Mouse (Mus musculus) limb, embryonic 15.5 days (tissue): ENCODE data around the gene Tfg. TPM values are rescaled to one million over a fixed set of nuclear protein-coding genes. Genes with fewer than 3 reads are reported as not detected.

Experiments used
- ATAC-seq: fragments of 200-750 bp; cut with Nextera tagmentation; 2 replicates; pipeline ENCODE4 v1.8.0; 2017; ENCODE audit warnings: low read depth, moderate TSS enrichment; ENCODE audit not compliant: insufficient number of reproducible peaks, low FRiP score, low TSS enrichment
- H3K27ac ChIP-seq: fragments of 300-500 bp; sonication (generic); 2 replicates; pipeline ENCODE4 v1.5.1; 2015; ENCODE audit warnings: moderate library complexity, mild to moderate bottlenecking, inconsistent platforms
- H3K27me3 ChIP-seq: fragments of 300-500 bp; sonication (generic); 2 replicates; pipeline ENCODE4 v1.6.1; 2015; ENCODE audit warnings: inconsistent platforms
- H3K36me3 ChIP-seq: fragments of 300-500 bp; sonication (generic); 2 replicates; pipeline ENCODE4 v1.6.1; 2015; ENCODE audit warnings: inconsistent platforms
- H3K4me1 ChIP-seq: fragments of 300-500 bp; sonication (generic); 2 replicates; pipeline ENCODE4 v1.6.1; 2015; ENCODE audit warnings: inconsistent platforms
- H3K4me2 ChIP-seq: fragments of 300-500 bp; sonication (generic); 2 replicates; pipeline ENCODE4 v1.6.1; 2015; ENCODE audit warnings: mild to moderate bottlenecking, inconsistent platforms
- H3K4me3 ChIP-seq: fragments of 300-500 bp; sonication (generic); 2 replicates; pipeline ENCODE4 v1.5.1; 2015; ENCODE audit warnings: mild to moderate bottlenecking, inconsistent platforms
- H3K9ac ChIP-seq: fragments of 300-500 bp; sonication (generic); 2 replicates; pipeline ENCODE4 v1.6.1; 2015; ENCODE audit warnings: inconsistent platforms
- H3K9me3 ChIP-seq: fragments of 300-500 bp; sonication (generic); 2 replicates; pipeline ENCODE4 v1.6.1; 2016; ENCODE audit warnings: inconsistent platforms
- WGBS: fragments of 180-500 bp; shearing (Covaris S2); methylation state at CpG from one replicate; pipeline ENCODE4 v1.1.7; 2015; 5-methylcytosine and 5-hydroxymethylcytosine counted together
- polyA plus RNA-seq: library from polyadenylated mRNA; unstranded; fragments of >200 nt; fragmentation: Nextera tagmentation; extraction: Ambion mirVana; gene quantifications from 2 replicates; pipeline ENCODE4 v1.2.1, GENCODE M21; 2015

The Tfg gene
- polyA plus RNA-seq: 156 and 168 TPM in 2 replicates

DNA sequence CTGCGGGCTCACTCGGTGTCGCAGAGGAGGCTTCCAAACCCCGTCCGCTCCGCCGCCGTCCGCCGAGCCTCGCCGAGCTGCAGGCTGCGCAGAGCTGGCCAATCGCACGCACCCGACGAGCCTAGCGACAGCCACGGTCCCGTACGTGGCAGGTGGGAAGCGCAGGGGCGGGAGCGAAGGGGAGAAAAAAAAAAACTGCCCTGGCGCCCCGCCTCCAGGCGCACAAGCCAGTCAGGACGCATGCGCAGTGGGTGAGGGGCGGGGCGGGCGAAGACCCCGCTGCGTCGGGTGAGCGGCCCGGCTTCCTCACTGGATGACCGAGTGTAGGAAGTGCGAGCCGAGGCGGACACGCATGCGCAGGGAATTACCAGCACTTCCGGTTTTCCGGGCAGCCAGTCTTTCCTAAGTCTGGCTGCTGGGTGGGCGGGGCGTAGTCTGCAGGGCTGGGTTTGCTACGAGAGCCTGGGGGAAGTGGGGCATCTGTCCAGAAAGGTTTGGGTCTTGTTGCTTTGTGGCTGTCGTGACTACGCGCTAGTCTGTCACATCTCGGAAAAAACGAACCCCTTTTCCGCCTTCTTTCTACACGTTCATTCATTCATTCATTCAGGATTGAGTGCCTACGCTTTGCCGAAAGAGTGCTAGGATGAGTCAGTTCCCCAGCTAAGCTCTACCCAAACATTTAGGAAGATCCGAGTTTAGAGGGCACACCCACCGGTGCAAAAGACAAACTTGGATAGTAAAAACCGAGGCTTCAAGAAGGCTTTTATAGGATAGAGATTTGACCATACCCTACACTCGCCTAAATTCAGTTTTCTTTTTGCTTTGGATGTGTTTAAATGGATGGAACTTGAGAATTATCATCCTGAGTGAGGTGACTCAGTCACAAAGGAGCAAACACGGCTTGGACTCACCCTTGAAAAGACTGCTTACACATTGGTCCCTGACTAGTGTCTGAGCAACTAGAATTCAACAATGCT lies at the start of gene Tfg:
Gene Tfg, minus strand, starts transcription at position 227 of the 977 bp plus-strand sequence.
- no peaks in the 10 kb centered on the region for H3K27me3 ChIP-seq
- ATAC-seq: peak; percentile 97
- H3K9me3 ChIP-seq: no peaks in the 10 kb centered on the region
- WGBS: under 1% methylated on average over 62 of the region's 62 CpGs
- H3K4me1 ChIP-seq: peaks cover 12% of the 10 kb centered on the region
- H3K36me3 ChIP-seq: 0 out of 2 replicates have a peak, but pooled peaks cover 1% of the 10 kb centered on the region
- H3K4me2 ChIP-seq: peak within 1 kb of the TSS; percentile 47
- H3K4me3 ChIP-seq: peak within 1 kb of the TSS; percentile 76
- peak within 1 kb of the TSS; percentile 90 for H3K9ac ChIP-seq
- peak within 1 kb of the TSS; percentile 99 for H3K27ac ChIP-seq

DNA sequence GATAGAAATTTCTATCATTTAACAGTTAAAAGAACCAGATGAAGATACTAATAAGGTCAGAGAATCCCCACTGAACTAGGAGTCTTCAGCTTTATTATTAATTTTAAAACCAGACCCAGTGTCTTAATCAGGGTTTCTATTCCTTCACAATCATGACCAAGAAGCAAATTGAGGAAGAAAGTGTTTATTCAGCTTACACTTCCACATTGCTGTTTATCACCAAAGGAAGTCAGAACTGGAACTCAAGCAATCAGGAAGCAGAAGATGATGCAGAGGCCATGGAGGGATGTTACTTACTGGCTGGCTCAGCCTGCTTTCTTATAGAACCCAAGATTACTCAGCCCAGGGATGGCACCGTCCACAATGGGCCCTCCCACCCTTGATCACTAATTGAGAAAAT lies 11.8 kb upstream of the Tfg start:
- Histone ChIP-seq H3K9me3 (no peaks in the 10 kb centered on the region), H3K27ac (no peak overlapping the region), H3K4me2 (no peak overlapping the region), H3K9ac (no peak overlapping the region), H3K27me3 (no peaks in the 10 kb centered on the region), H3K4me1 (no peaks in the 10 kb centered on the region), H3K36me3 (no peaks in the 10 kb centered on the region), H3K4me3 (no peak overlapping the region)
- ATAC-seq: no peak
- WGBS: 27% methylated on average over 1 of the region's 1 CpGs

DNA sequence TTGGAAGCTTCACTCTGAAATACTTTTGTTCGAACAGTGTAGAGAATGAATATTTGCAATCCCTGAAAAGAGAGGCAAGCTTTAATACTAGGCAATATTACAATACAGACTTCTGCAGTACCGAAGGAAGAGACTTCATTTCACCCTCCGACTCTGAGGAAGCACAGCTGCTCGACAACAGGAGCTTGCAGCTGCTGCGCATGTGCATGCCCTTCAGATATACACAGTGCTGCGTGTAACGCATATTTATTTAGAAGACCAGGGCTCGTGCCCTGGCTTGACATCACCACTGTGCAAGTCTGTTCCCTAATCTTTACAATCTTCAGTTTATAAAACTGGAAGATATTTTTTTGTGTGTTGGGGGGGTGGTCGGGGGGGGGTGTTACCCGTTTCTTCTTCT lies 7.7 kb upstream of the Tfg start:
- H3K4me2 ChIP-seq: no peak overlapping the region
- 69% methylated on average over 10 of the region's 10 CpGs for WGBS
- no peaks in the 10 kb centered on the region for H3K9me3 ChIP-seq
- no peaks in the 10 kb centered on the region for H3K4me1 ChIP-seq
- no peaks in the 10 kb centered on the region for H3K36me3 ChIP-seq
- H3K27ac ChIP-seq: no peak overlapping the region
- no peak overlapping the region for H3K4me3 ChIP-seq
- no peaks in the 10 kb centered on the region for H3K27me3 ChIP-seq
- H3K9ac ChIP-seq: no peak overlapping the region
- no peak for ATAC-seq

DNA sequence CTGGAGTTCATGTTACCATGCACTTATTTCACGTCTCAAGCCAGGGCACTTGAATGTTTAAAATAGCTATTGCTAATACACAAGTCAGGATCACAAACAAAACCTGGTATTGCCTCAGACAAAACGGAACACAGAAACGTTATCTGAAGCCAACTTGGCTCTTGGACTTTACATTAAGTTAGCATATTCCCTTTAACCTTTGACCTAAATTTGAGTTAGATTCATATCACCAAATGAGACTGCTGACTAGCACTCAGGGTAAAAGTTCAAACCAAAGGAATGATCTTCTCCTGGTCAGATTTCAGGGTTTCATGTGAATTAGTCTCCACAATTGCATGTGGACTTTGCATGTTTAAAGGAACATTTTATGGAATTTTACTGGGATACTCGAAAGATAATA lies 5.1 kb upstream of the Tfg start:
- H3K27me3 ChIP-seq: no peaks in the 10 kb centered on the region
- no peak overlapping the region for H3K9ac ChIP-seq
- no peaks in the 10 kb centered on the region for H3K36me3 ChIP-seq
- H3K4me2 ChIP-seq: no peak overlapping the region
- H3K27ac ChIP-seq: no peak overlapping the region
- no peak for ATAC-seq
- 62% methylated on average over 4 of the region's 4 CpGs for WGBS
- H3K9me3 ChIP-seq: no peaks in the 10 kb centered on the region
- H3K4me3 ChIP-seq: no peak overlapping the region
- peaks cover 4% of the 10 kb centered on the region; the same call in 1 of the 2 replicates for H3K4me1 ChIP-seq

DNA sequence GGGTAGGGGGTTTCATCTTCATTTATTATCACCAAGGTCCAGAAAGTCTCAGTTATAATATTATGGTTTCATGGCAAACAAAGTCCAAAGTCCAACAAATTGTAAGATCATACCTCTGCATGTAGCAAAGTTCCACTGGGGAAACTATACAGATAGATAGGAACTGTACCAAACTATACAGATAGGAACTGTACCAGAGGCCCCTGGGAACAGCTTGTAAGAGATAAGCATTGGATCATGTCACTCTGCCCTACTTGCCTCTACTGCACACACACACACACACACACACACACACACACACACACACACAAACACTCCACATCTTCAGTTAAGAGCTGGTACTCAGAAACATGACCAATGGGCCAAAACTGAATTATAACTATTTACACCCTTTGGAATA lies 1.8 kb upstream of the Tfg start:
- no peaks in the 10 kb centered on the region for H3K27me3 ChIP-seq
- no peak overlapping the region for H3K4me3 ChIP-seq
- ATAC-seq: no peak

DNA sequence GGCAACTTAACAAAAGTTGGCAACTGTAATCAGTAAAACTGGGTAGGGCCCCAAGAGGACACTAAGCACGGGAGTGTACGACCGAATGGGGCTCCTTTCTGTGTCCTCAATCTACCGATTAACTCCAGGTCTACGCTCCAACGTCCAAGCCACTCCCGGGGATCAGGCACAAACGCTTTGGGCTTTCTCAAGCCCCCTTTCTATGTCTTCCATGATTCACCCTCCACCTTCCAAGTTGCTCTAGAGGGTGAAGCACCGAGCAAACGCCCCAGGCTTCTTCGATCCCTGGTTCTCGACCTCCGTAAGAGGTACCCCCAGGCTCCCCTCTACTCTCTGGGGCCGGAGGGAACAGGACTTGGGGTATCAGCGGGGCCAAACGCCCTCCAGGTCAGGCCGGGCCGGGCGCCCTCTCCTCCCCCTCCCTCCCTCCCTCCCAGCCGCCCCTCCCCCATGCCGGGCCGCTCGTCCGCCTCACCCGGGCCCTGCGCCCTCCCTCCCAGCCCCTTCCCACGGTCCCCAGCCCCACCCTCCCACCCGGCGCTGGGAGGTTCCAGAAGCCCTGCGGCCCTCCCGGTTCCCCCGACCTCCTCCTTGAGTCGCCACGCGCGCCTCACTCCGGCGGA lies 582 bp downstream of the Tfg start:
- Histone ChIP-seq H3K36me3 (peaks cover 8% of the 10 kb centered on the region), H3K4me3 (peak overlapping the region; percentile 76), H3K4me1 (peaks cover 12% of the 10 kb centered on the region), H3K9ac (peak overlapping the region; percentile 90), H3K27me3 (no peaks in the 10 kb centered on the region), H3K9me3 (no peaks in the 10 kb centered on the region), H3K27ac (peak overlapping the region; percentile 99), H3K4me2 (peak overlapping the region; percentile 46)
- ATAC-seq: peak; percentile 82
- WGBS: under 1% methylated on average over 32 of the region's 38 CpGs

More for the DNA sequence above, 1.8 kb upstream of the Tfg start:
- no peak overlapping the region for H3K27ac ChIP-seq
- H3K36me3 ChIP-seq: no peaks in the 10 kb centered on the region
- H3K4me1 ChIP-seq: peaks cover 12% of the 10 kb centered on the region
- H3K4me2 ChIP-seq: no peak overlapping the region
- no peaks in the 10 kb centered on the region for H3K9me3 ChIP-seq
- no peak overlapping the region for H3K9ac ChIP-seq

DNA sequence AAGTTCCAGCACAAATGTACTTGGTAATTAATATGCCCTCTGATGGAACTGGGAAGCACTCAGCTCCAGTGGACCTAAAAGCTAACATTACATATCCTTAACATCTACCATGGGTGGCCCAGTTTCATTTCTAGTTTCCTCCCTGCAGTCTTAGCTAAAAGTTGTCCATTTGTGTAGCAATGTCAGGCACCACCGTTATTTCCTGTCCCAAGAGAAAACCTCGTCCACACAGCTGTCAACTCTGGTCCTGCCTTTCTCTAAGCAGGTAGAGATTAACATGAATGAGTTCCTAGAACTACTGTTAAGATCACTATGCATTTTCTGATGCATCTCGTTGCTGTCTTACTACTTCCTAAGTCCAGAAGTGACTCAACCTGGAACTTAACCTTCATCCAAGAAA lies 1.6 kb downstream of the Tfg start:
- H3K4me2 ChIP-seq: peak overlapping the region; percentile 46
- WGBS: 68% methylated on average over 3 of the region's 3 CpGs
- H3K27ac ChIP-seq: no peak overlapping the region
- no peaks in the 10 kb centered on the region for H3K9me3 ChIP-seq
- peaks cover 12% of the 10 kb centered on the region for H3K4me1 ChIP-seq
- no peaks in the 10 kb centered on the region for H3K27me3 ChIP-seq
- peaks cover 18% of the 10 kb centered on the region for H3K36me3 ChIP-seq
- peak overlapping the region; percentile 76 for H3K4me3 ChIP-seq
- no peak overlapping the region for H3K9ac ChIP-seq
- no peak for ATAC-seq

DNA sequence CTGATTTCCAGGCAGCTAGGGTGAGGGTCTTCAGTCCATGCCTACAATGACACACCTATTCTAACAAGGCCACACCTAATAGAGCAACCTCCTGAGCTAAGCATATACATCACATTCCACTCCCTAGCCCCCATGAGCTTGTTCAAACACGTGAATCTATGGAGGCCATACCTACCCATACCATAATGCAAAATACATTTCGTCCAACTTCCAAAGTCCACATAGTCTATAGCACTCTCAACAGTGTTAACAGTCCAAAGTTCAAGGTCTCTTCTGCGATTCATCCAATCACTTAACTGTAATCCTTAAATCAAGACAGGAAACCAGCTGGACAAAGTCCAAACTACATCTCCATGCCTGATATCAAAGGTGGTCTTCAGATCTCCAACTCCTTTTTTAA lies 7.2 kb downstream of the Tfg start:
- Histone ChIP-seq H3K9ac (no peak overlapping the region), H3K27me3 (no peaks in the 10 kb centered on the region), H3K9me3 (no peaks in the 10 kb centered on the region), H3K4me3 (no peak overlapping the region), H3K36me3 (peaks cover 51% of the 10 kb centered on the region), H3K4me1 (no peaks in the 10 kb centered on the region), H3K4me2 (no peak overlapping the region), H3K27ac (no peak overlapping the region)
- no peak for ATAC-seq
- 94% methylated on average over 3 of the region's 3 CpGs for WGBS

DNA sequence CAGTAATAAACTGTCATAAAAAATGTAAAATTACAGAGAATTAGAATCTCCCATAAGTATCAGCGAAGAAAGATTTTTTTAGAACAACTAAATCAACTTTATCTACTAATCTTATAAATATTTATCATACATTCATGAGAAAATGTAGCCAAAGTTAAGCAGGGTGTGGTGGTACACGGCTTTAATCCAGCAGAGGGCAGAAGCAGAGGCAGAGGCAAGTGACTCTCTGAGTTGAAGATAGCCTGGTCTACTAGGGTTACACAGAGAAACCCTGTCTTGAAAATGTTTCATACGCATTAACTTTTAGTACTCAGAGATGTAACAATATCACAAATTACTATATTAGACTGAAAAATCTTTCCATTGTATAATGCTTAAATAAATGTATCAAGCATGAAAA lies 11.5 kb downstream of the Tfg start:
- no peaks in the 10 kb centered on the region for H3K27me3 ChIP-seq
- H3K36me3 ChIP-seq: peaks cover 48% of the 10 kb centered on the region
- ATAC-seq: no peak
- H3K4me3 ChIP-seq: no peak overlapping the region
- 87% methylated on average over 3 of the region's 3 CpGs for WGBS
- H3K9me3 ChIP-seq: no peaks in the 10 kb centered on the region
- no peak overlapping the region for H3K27ac ChIP-seq
- no peak overlapping the region for H3K4me2 ChIP-seq
- no peak overlapping the region for H3K9ac ChIP-seq
- H3K4me1 ChIP-seq: no peaks in the 10 kb centered on the region

DNA sequence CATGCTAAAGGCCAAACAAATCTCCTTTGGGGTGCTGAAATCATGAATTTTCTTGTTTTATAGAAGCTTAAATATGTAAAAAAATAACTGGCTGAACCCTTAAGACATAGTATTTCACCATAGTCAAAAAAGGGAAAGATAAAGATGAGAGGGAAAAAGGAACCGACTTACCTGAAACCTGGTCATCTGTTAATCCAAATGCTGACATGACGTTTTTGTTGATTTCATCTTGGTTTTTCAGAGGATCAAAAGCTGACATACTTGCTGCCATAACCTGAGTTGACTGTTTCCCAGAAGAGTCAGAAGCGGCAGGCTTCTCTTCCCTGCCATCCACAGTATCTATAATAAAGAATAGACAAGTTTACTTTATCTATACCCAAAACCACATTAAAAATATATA lies 16.4 kb downstream of the Tfg start:
- H3K36me3 ChIP-seq: peaks cover 39% of the 10 kb centered on the region
- no peaks in the 10 kb centered on the region for H3K27me3 ChIP-seq
- no peak for ATAC-seq
- WGBS: 91% methylated on average over 3 of the region's 3 CpGs
- no peak overlapping the region for H3K27ac ChIP-seq
- no peaks in the 10 kb centered on the region for H3K9me3 ChIP-seq
- H3K4me2 ChIP-seq: no peak overlapping the region
- no peak overlapping the region for H3K4me3 ChIP-seq
- no peak overlapping the region for H3K9ac ChIP-seq
- no peaks in the 10 kb centered on the region for H3K4me1 ChIP-seq

DNA sequence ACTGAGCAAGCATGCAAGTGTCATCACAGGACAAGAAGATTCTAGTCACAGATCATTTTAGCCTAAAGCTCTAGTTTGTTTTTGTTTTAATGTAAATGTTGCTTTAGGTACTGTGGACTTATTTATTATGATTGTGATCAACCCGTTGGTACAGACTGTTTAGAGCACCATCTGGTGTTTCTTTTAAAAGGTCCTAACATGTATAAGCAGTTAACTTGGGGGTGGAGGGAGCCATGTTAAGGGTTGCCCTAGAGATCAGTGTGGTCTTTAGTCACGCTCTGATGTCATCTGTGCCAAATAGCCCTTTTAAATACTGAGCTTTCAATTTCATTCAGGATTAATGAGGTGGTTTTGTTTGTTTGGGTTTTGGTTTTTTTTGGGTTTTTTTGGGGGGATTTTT lies 20.8 kb downstream of the Tfg start:
- Histone ChIP-seq H3K4me1 (no peaks in the 10 kb centered on the region), H3K27me3 (no peaks in the 10 kb centered on the region), H3K4me3 (no peak overlapping the region), H3K27ac (no peak overlapping the region), H3K36me3 (peaks cover 42% of the 10 kb centered on the region), H3K4me2 (no peak overlapping the region), H3K9me3 (no peaks in the 10 kb centered on the region), H3K9ac (no peak overlapping the region)
- WGBS: 75% methylated on average over 2 of the region's 2 CpGs
- ATAC-seq: no peak

DNA sequence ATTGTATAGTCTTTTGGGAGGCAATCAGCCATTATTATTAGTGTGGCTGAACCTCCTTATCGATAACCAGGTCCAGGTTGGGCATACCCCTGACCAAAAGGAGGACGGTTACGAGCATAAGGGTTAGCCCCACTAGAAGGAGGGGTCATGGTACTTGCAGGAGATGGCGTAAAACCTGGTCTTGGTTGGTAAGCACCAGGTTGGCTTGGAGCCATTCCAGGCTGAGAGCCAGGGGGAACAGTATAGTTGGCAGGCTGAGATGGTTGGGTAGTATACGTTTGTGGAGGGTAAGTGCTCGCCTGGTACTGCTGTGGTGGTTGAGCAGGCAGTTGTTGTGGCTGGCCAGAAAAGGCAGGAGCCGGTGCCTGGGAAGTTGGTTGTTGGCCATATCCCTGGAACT lies 26.5 kb downstream of the Tfg start:
- no peak for ATAC-seq
- Histone ChIP-seq H3K9me3 (no peaks in the 10 kb centered on the region), H3K4me2 (no peak overlapping the region), H3K36me3 (peaks cover 39% of the 10 kb centered on the region; the same call in 1 of the 2 replicates), H3K27me3 (no peaks in the 10 kb centered on the region), H3K4me3 (no peak overlapping the region), H3K4me1 (no peaks in the 10 kb centered on the region), H3K27ac (no peak overlapping the region), H3K9ac (no peak overlapping the region)
- WGBS: 83% methylated on average over 7 of the region's 7 CpGs
